Mouse (Mus musculus): ENCODE data around the gene Ppp1r27.

- TF ChIP-seq CTCF (IDR thresholded peaks at IDR 0.05; ENCODE audit: low read depth, low read length) = no peak
- TF ChIP-seq POLR2A (IDR thresholded peaks at IDR 0.05; ENCODE audit: extremely low read depth, insufficient read depth, low read length) = no peak
Observed at GRCm38 (mm10) chr11:120538485-120538884, 12.4 kb downstream of the Ppp1r27 start.
